Mouse (Mus musculus): ENCODE measurements around the gene Tmem98.
A peak's percentile ranks its signal among the peaks of the same experiment; 100 is the strongest.

The Tmem98 gene

GRCm38 (mm10) chr11:80809993-80810821 lies at the start of gene Tmem98:
Gene Tmem98 (plus strand): TSS chr11:80810175.
- DNase-seq (ENCODE audit: low spot score): no peak

- DNase-seq (ENCODE audit: low spot score): no peak
Observed at GRCm38 (mm10) chr11:80761285-80761974, 48.5 kb upstream of the Tmem98 start.

- no peak for DNase-seq (ENCODE audit: low spot score)
Observed at GRCm38 (mm10) chr11:80762066-80762465, 47.9 kb upstream of the Tmem98 start.

GRCm38 (mm10) chr11:80766068-80766467 lies 43.9 kb upstream of the Tmem98 start:
- no peak for DNase-seq (ENCODE audit: low spot score)

GRCm38 (mm10) chr11:80766472-80767319 lies 43.3 kb upstream of the Tmem98 start:
- no peak for DNase-seq (ENCODE audit: low spot score)

GRCm38 (mm10) chr11:80767320-80767617 lies 42.7 kb upstream of the Tmem98 start:
- no peak for DNase-seq (ENCODE audit: low spot score)

- DNase-seq (ENCODE audit: low spot score): no peak
Observed at GRCm38 (mm10) chr11:80771186-80771585, 38.8 kb upstream of the Tmem98 start.

- DNase-seq (ENCODE audit: low spot score): no peak
Observed at GRCm38 (mm10) chr11:80771596-80772250, 38.3 kb upstream of the Tmem98 start.

GRCm38 (mm10) chr11:80772595-80773210 lies 37.3 kb upstream of the Tmem98 start:
- DNase-seq (ENCODE audit: low spot score): no peak

GRCm38 (mm10) chr11:80775535-80775934 lies 34.4 kb upstream of the Tmem98 start:
- DNase-seq (ENCODE audit: low spot score): no peak

- DNase-seq (ENCODE audit: low spot score): no peak
Observed at GRCm38 (mm10) chr11:80777708-80778107, 32.3 kb upstream of the Tmem98 start.

GRCm38 (mm10) chr11:80778157-80778556 lies 31.8 kb upstream of the Tmem98 start:
- no peak for DNase-seq (ENCODE audit: low spot score)

GRCm38 (mm10) chr11:80778916-80779526 lies 31.0 kb upstream of the Tmem98 start:
- DNase-seq (ENCODE audit: low spot score): no peak

- DNase-seq (ENCODE audit: low spot score): peak; percentile 89
Observed at GRCm38 (mm10) chr11:80779527-80780344, 30.2 kb upstream of the Tmem98 start, which contains the start of gene Myo1d. Gene Myo1d (minus strand): TSS chr11:80780025.

GRCm38 (mm10) chr11:80781535-80781934 lies 28.4 kb upstream of the Tmem98 start:
- no peak for DNase-seq (ENCODE audit: low spot score)

GRCm38 (mm10) chr11:80783460-80783859 lies 26.5 kb upstream of the Tmem98 start:
- no peak for DNase-seq (ENCODE audit: low spot score)

GRCm38 (mm10) chr11:80784294-80784743 lies 25.7 kb upstream of the Tmem98 start:
- no peak for DNase-seq (ENCODE audit: low spot score)

- no peak for DNase-seq (ENCODE audit: low spot score)
Observed at GRCm38 (mm10) chr11:80785672-80786071, 24.3 kb upstream of the Tmem98 start.

GRCm38 (mm10) chr11:80789647-80790240 lies 20.2 kb upstream of the Tmem98 start:
- DNase-seq (ENCODE audit: low spot score): no peak

- no peak for DNase-seq (ENCODE audit: low spot score)
Observed at GRCm38 (mm10) chr11:80790413-80790812, 19.6 kb upstream of the Tmem98 start.
